8 mouse cellular contexts compared by ENCODE assay signal in genomic region chr13:71959361-71960276, GRCm38 (mm10). TPM values are rescaled to one million over a fixed set of nuclear protein-coding genes. Genes with fewer than 3 reads are reported as not detected.
DNase-seq lines count a peak whose midpoint lies in the region; ATAC-seq and TF ChIP-seq lines count a peak whose summit lies in the region.

No protein-coding gene starts in this region.

- peak; percentile 23; the same call in 1 of the 2 replicates for ATAC-seq in forebrain, embryonic 14.5 days
- peak; percentile 27; the same call in 1 of the 2 replicates for ATAC-seq in neural tube, embryonic 15.5 days (ENCODE audit: low FRiP score)

- peak; percentile 20 for DNase-seq in kidney, adult 2 months
- DNase-seq in kidney, postnatal 14 days = no peak
- DNase-seq in forebrain, embryonic 14.5 days (ENCODE audit: low spot score) = peak; percentile 64
- DNase-seq in kidney, postnatal 4 days = peak; percentile 35 to 67
- DNase-seq in cerebellum, adult 11 months = no peak
- DNase-seq in thymus, postnatal 10 days (ENCODE audit: low spot score in 2 of 2) = no peak
- DNase-seq in right cerebral cortex, postnatal 25 days = no peak

- no peak for TF ChIP-seq CTCF in kidney, adult 2 months (conservative IDR thresholded peaks at IDR 0.05; ENCODE audit: insufficient read depth, insufficient read length, low read depth, low read length)

- H3K27me3 ChIP-seq in kidney, adult 2 months (replicated peaks; ENCODE audit: control insufficient read depth, insufficient read depth, low read length) = peaks cover 3% of the 10 kb centered on the region; the same call in 1 of the 2 replicates
- H3K27me3 ChIP-seq in forebrain, embryonic 14.5 days (replicated peaks; ENCODE audit: control insufficient read depth, insufficient read depth, low read length) = peaks cover 91% of the 10 kb centered on the region
- H3K27me3 ChIP-seq in neural tube, embryonic 15.5 days (replicated peaks) = peaks cover 78% of the 10 kb centered on the region

- WGBS in kidney, adult 2 months = 4% methylated on average over 76 of the region's 76 CpGs
- under 1% methylated on average over 76 of the region's 76 CpGs for WGBS in forebrain, embryonic 14.5 days
- 4% methylated on average over 76 of the region's 76 CpGs for WGBS in neural tube, embryonic 15.5 days

- no peak overlapping the region for H3K9ac ChIP-seq in forebrain, embryonic 14.5 days (ENCODE audit: low read length)
- no peak overlapping the region for H3K9ac ChIP-seq in neural tube, embryonic 15.5 days (replicated peaks)

- H3K4me1 ChIP-seq in kidney, adult 2 months (ENCODE audit: control insufficient read depth, insufficient read depth, low read length) = no peaks in the 10 kb centered on the region
- H3K4me1 ChIP-seq in forebrain, embryonic 14.5 days (ENCODE audit: control insufficient read depth, insufficient read depth, low read length) = peaks cover 2% of the 10 kb centered on the region; the same call in 1 of the 2 replicates
- H3K4me1 ChIP-seq in neural tube, embryonic 15.5 days = peaks cover 38% of the 10 kb centered on the region

- no peaks in the 10 kb centered on the region for H3K36me3 ChIP-seq in kidney, adult 2 months (ENCODE audit: control insufficient read depth, insufficient read depth, low read length)
- no peaks in the 10 kb centered on the region for H3K36me3 ChIP-seq in forebrain, embryonic 14.5 days (ENCODE audit: control insufficient read depth, insufficient read depth, low read length)
- no peaks in the 10 kb centered on the region for H3K36me3 ChIP-seq in neural tube, embryonic 15.5 days

- no peaks in the 10 kb centered on the region for H3K9me3 ChIP-seq in forebrain, embryonic 14.5 days (replicated peaks; ENCODE audit: control insufficient read depth, low read length)
- no peaks in the 10 kb centered on the region for H3K9me3 ChIP-seq in neural tube, embryonic 15.5 days (replicated peaks)

- peak overlapping the region; percentile 54 for H3K4me3 ChIP-seq in kidney, adult 2 months (ENCODE audit: insufficient read depth, low read depth, low read length)
- 0 out of 2 replicates have a peak overlapping the region, but pooled peaks have one; percentile 6 for H3K4me3 ChIP-seq in forebrain, embryonic 14.5 days (ENCODE audit: low read depth, low read length)
- peak overlapping the region; percentile 23 for H3K4me3 ChIP-seq in neural tube, embryonic 15.5 days (replicated peaks)

- H3K27ac ChIP-seq in kidney, adult 2 months (ENCODE audit: insufficient read depth, low read depth, low read length) = peak overlapping the region; percentile 80
- no peak overlapping the region for H3K27ac ChIP-seq in forebrain, embryonic 14.5 days (ENCODE audit: low read depth, low read length)
- H3K27ac ChIP-seq in neural tube, embryonic 15.5 days (replicated peaks) = 0 out of 2 replicates have a peak overlapping the region, but pooled peaks have one; percentile 8

- TF ChIP-seq POLR2A in kidney, adult 2 months (IDR thresholded peaks at IDR 0.05; ENCODE audit: low read depth, low read length) = no peak

- peak overlapping the region; percentile 28 for H3K4me2 ChIP-seq in forebrain, embryonic 14.5 days (ENCODE audit: low read length)
- H3K4me2 ChIP-seq in neural tube, embryonic 15.5 days = peak overlapping the region; percentile 50

RNA-seq across cellular contexts. Expression of gene Irx1, which starts 3.9 kb away (rescaled TPM):
- polyA plus RNA-seq in kidney, adult 2 months (2012; rRNA removed) = 41.1 and 52.1 TPM in 2 replicates
- 0.32 and 0.62 TPM in 2 replicates for polyA plus RNA-seq in forebrain, embryonic 14.5 days (2014; fragmentation: Nextera tagmentation; extraction: Ambion mirVana)
- 1.4 and 3.2 TPM in 2 replicates for polyA plus RNA-seq in neural tube, embryonic 15.5 days (2015; fragmentation: Nextera tagmentation; extraction: Ambion mirVana)

Comparison
In these comparisons a context has a peak if more than half of its experiments do, and no peak if none do; other contexts are left out.
1. DNase-seq: peak in kidney, adult 2 months (single experiment), forebrain, embryonic 14.5 days (single experiment) and kidney, postnatal 4 days (2 of 2); none in kidney, postnatal 14 days (single experiment), cerebellum, adult 11 months (single experiment), thymus, postnatal 10 days (0 of 2) and right cerebral cortex, postnatal 25 days (single experiment).
2. Peak in every context shown above with its lines, with median percentiles within 50 percentile points of each other: H3K4me3 ChIP-seq.